Mouse (Mus musculus) midbrain, embryonic 15.5 days (tissue): Measurements from ENCODE around the gene Gm9745. TPM values are rescaled to one million over a fixed set of nuclear protein-coding genes. Genes with fewer than 3 reads are reported as not detected.
A peak's percentile ranks its signal among the peaks of the same experiment; 100 is the strongest.
"Not testable (repeated sequence)": the region's sequence is repeated elsewhere in the genome, so short reads cannot be mapped to it uniquely, and the experiment has no call there.

Experiments
- ATAC-seq: fragments of 200-750 bp; cut with Nextera tagmentation; replicated peaks from 2 replicates; pipeline ENCODE4 v1.8.0; 2017; ENCODE audit warnings: moderate TSS enrichment
- H3K27ac ChIP-seq: fragments of 300-500 bp; sonication (generic); 2 replicates; pipeline ENCODE4 v1.5.1; 2015; ENCODE audit warnings: mild to moderate bottlenecking, inconsistent platforms
- H3K27me3 ChIP-seq: fragments of 300-500 bp; sonication (generic); replicated peaks from 2 replicates; pipeline ENCODE4 v1.6.1; 2015; ENCODE audit warnings: inconsistent platforms
- H3K36me3 ChIP-seq: fragments of 300-500 bp; sonication (generic); replicated peaks from 2 replicates; pipeline ENCODE4 v1.6.1; 2015; ENCODE audit warnings: inconsistent platforms
- H3K4me1 ChIP-seq: fragments of 300-500 bp; sonication (generic); 2 replicates; pipeline ENCODE4 v1.6.1; 2015; ENCODE audit warnings: inconsistent platforms
- H3K4me2 ChIP-seq: fragments of 300-500 bp; sonication (generic); 2 replicates; pipeline ENCODE4 v1.6.1; 2015; ENCODE audit warnings: inconsistent platforms, mild to moderate bottlenecking, moderate library complexity
- H3K4me3 ChIP-seq: fragments of 300-500 bp; sonication (generic); 2 replicates; pipeline ENCODE4 v1.5.1; 2015; ENCODE audit warnings: mild to moderate bottlenecking, inconsistent platforms
- H3K9ac ChIP-seq: fragments of 300-500 bp; sonication (generic); 2 replicates; pipeline ENCODE4 v1.6.1; 2015; ENCODE audit warnings: mild to moderate bottlenecking, inconsistent platforms
- H3K9me3 ChIP-seq: fragments of 300-500 bp; sonication (generic); 2 replicates; pipeline ENCODE4 v1.6.1; 2016; ENCODE audit warnings: inconsistent platforms
- WGBS: fragments of 180-500 bp; shearing (Covaris S2); methylation state at CpG from one replicate; pipeline ENCODE4 v1.1.7; 2015; ENCODE audit warnings: mixed read lengths; 5-methylcytosine and 5-hydroxymethylcytosine counted together
- polyA plus RNA-seq: library from polyadenylated mRNA; unstranded; fragments of >200 nt; fragmentation: Nextera tagmentation; extraction: Ambion mirVana; gene quantifications from 2 replicates; pipeline ENCODE4 v1.2.1, GENCODE M21; 2015

The Gm9745 gene
- polyA plus RNA-seq = not detected in 2 replicates

GRCm38 (mm10) chr13:8948131-8948530 lies at the start of gene Gm9745:
Gene Gm9745 (minus strand): TSS chr13:8948231.
- H3K4me2 ChIP-seq, H3K36me3 ChIP-seq, H3K9ac ChIP-seq, H3K4me1 ChIP-seq, H3K27ac ChIP-seq, H3K9me3 ChIP-seq, H3K4me3 ChIP-seq, H3K27me3 ChIP-seq, ATAC-seq: not testable (repeated sequence)

GRCm38 (mm10) chr13:8997221-8997620 lies 49.2 kb upstream of the Gm9745 start:
- WGBS = 83% methylated on average over 5 of the region's 5 CpGs

GRCm38 (mm10) chr13:8995990-8996786 lies 48.2 kb upstream of the Gm9745 start, which contains the start of gene Gtpbp4:
Gene Gtpbp4 (minus strand): TSS chr13:8996083.
- Histone ChIP-seq H3K4me3 (peak within 1 kb of the TSS; percentile 81), H3K4me2 (peak within 1 kb of the TSS; percentile 75), H3K27me3 (no peaks in the 10 kb centered on the region), H3K9me3 (no peaks in the 10 kb centered on the region), H3K36me3 (no peaks in the 10 kb centered on the region), H3K27ac (peak within 1 kb of the TSS; percentile 85), H3K9ac (peak within 1 kb of the TSS; percentile 75), H3K4me1 (peaks cover 17% of the 10 kb centered on the region)
- WGBS = 1% methylated on average over 51 of the region's 51 CpGs
- peak; percentile 99 for ATAC-seq

More at GRCm38 (mm10) chr13:8997221-8997620, 49.2 kb upstream of the Gm9745 start:
- not testable (repeated sequence) for H3K27ac ChIP-seq, H3K4me2 ChIP-seq, H3K9me3 ChIP-seq, H3K36me3 ChIP-seq, H3K27me3 ChIP-seq, H3K9ac ChIP-seq, ATAC-seq, H3K4me3 ChIP-seq
- H3K4me1 ChIP-seq = peaks cover 17% of the 10 kb centered on the region

- ATAC-seq = peak; percentile 69
- Histone ChIP-seq H3K4me1 (peaks cover 17% of the 10 kb centered on the region), H3K4me2 (peak overlapping the region; percentile 75), H3K9ac (peak overlapping the region; percentile 75), H3K4me3 (peak overlapping the region; percentile 81), H3K36me3 (0 out of 2 replicates have a peak, but pooled peaks cover 6% of the 10 kb centered on the region), H3K27ac (peak overlapping the region; percentile 67), H3K9me3 (no peaks in the 10 kb centered on the region), H3K27me3 (no peaks in the 10 kb centered on the region)
- WGBS = 3% methylated on average over 33 of the region's 33 CpGs
These were observed 47.3 kb upstream of the Gm9745 start for GRCm38 (mm10) chr13:8995159-8995989.

- Histone ChIP-seq H3K4me2 (no peak overlapping the region), H3K9me3 (no peaks in the 10 kb centered on the region), H3K4me3 (no peak overlapping the region), H3K27ac (no peak overlapping the region), H3K9ac (no peak overlapping the region), H3K36me3 (peaks cover 19% of the 10 kb centered on the region; the same call in 1 of the 2 replicates), H3K4me1 (peaks cover 17% of the 10 kb centered on the region), H3K27me3 (no peaks in the 10 kb centered on the region)
- 93% methylated on average over 6 of the region's 6 CpGs for WGBS
- ATAC-seq = no peak
These were observed 44.2 kb upstream of the Gm9745 start for GRCm38 (mm10) chr13:8992231-8992630.

GRCm38 (mm10) chr13:8972972-8973371 lies 24.9 kb upstream of the Gm9745 start:
- Histone ChIP-seq H3K4me1 (no peaks in the 10 kb centered on the region), H3K27me3 (no peaks in the 10 kb centered on the region), H3K4me2 (no peak overlapping the region), H3K4me3 (no peak overlapping the region), H3K27ac (no peak overlapping the region), H3K9ac (no peak overlapping the region), H3K9me3 (no peaks in the 10 kb centered on the region), H3K36me3 (peaks cover 60% of the 10 kb centered on the region)
- ATAC-seq = no peak
- 95% methylated on average over 3 of the region's 3 CpGs for WGBS

- Histone ChIP-seq H3K4me3 (no peak overlapping the region), H3K4me1 (no peaks in the 10 kb centered on the region), H3K27me3 (no peaks in the 10 kb centered on the region), H3K4me2 (no peak overlapping the region), H3K9ac (no peak overlapping the region), H3K9me3 (no peaks in the 10 kb centered on the region), H3K27ac (no peak overlapping the region), H3K36me3 (peaks cover 54% of the 10 kb centered on the region)
- ATAC-seq = no peak
These were observed 24.3 kb upstream of the Gm9745 start for GRCm38 (mm10) chr13:8972369-8972768.

- ATAC-seq = no peak
- no peaks in the 10 kb centered on the region for H3K4me1 ChIP-seq
- H3K27ac ChIP-seq = no peak overlapping the region
- H3K36me3 ChIP-seq = peaks cover 11% of the 10 kb centered on the region
- H3K4me3 ChIP-seq = no peak overlapping the region
- WGBS = 95% methylated on average over 8 of the region's 8 CpGs
- no peaks in the 10 kb centered on the region for H3K9me3 ChIP-seq
- no peaks in the 10 kb centered on the region for H3K27me3 ChIP-seq
- H3K4me2 ChIP-seq = no peak overlapping the region
- no peak overlapping the region for H3K9ac ChIP-seq
These were observed 19.7 kb upstream of the Gm9745 start for GRCm38 (mm10) chr13:8967742-8968141.

GRCm38 (mm10) chr13:8965224-8965623 lies 17.2 kb upstream of the Gm9745 start:
- Histone ChIP-seq H3K27ac (no peak overlapping the region), H3K4me2 (no peak overlapping the region), H3K27me3 (no peaks in the 10 kb centered on the region), H3K9ac (no peak overlapping the region), H3K36me3 (peaks cover 8% of the 10 kb centered on the region), H3K9me3 (no peaks in the 10 kb centered on the region), H3K4me1 (no peaks in the 10 kb centered on the region), H3K4me3 (no peak overlapping the region)
- 96% methylated on average over 5 of the region's 5 CpGs for WGBS
- no peak for ATAC-seq

GRCm38 (mm10) chr13:8962266-8962665 lies 14.2 kb upstream of the Gm9745 start:
- H3K4me2 ChIP-seq, H3K36me3 ChIP-seq, H3K4me3 ChIP-seq, H3K27me3 ChIP-seq, ATAC-seq, H3K9ac ChIP-seq, H3K4me1 ChIP-seq, H3K27ac ChIP-seq, H3K9me3 ChIP-seq: not testable (repeated sequence)
- WGBS = 35% methylated on average over 5 of the region's 5 CpGs

- H3K9me3 ChIP-seq, H3K4me3 ChIP-seq, H3K4me2 ChIP-seq, H3K36me3 ChIP-seq, ATAC-seq, H3K27me3 ChIP-seq, H3K27ac ChIP-seq, H3K9ac ChIP-seq, H3K4me1 ChIP-seq: not testable (repeated sequence)
- 76% methylated on average over 3 of the region's 3 CpGs for WGBS
These were observed 13.3 kb upstream of the Gm9745 start for GRCm38 (mm10) chr13:8961128-8961888.

- not testable (repeated sequence) for H3K27ac ChIP-seq, H3K27me3 ChIP-seq, H3K9ac ChIP-seq, H3K4me1 ChIP-seq, ATAC-seq, H3K4me3 ChIP-seq, H3K36me3 ChIP-seq, H3K9me3 ChIP-seq, H3K4me2 ChIP-seq
- WGBS = 97% methylated on average over 6 of the region's 6 CpGs
These were observed 11.5 kb upstream of the Gm9745 start for GRCm38 (mm10) chr13:8959554-8959953.
